Mouse (Mus musculus) E14TG2a.4 (cell line): ENCODE data around the gene C1rl.

Experiments used
- CTCF ChIP-seq: conservative IDR thresholded peaks from 2 replicates; pipeline ENCODE4 v1.5.1; 2014; ENCODE audit warnings: low read length
- NANOG ChIP-seq: IDR thresholded peaks from 2 replicates; pipeline ENCODE4 v1.6.1; 2014; ENCODE audit warnings: borderline replicate concordance, low read length, mixed read lengths

GRCm38 (mm10) chr6:124465299-124465698, 27.6 kb upstream of the C1rl start:
- TF ChIP-seq CTCF: no peak
- TF ChIP-seq NANOG: no peak
